Mouse (Mus musculus): Measurements from ENCODE around the gene Hrk. TPM values are rescaled to one million over a fixed set of nuclear protein-coding genes. Genes with fewer than 3 reads are reported as not detected.

Hrk gene
- total RNA-seq, 2 experiments from 2014 or later: 0.56 to 0.88 TPM

- DNase-seq (ENCODE audit: low spot score): no peak
- intact Hi-C loops (cut with DNase I): no loop called here
These were observed 41.4 kb downstream of the Hrk start for GRCm38 (mm10) chr5:118205852-118206251.

- no peak for DNase-seq (ENCODE audit: low spot score)
- intact Hi-C loops (cut with DNase I): no loop called here
These were observed 49.6 kb downstream of the Hrk start for GRCm38 (mm10) chr5:118214012-118214411.

GRCm38 (mm10) chr5:118214418-118215154 is 50.1 kb downstream of the Hrk start:
- intact Hi-C loops (cut with DNase I): no loop called here
- peak; percentile 47 for DNase-seq (ENCODE audit: low spot score)

- intact Hi-C loops (cut with DNase I): no loop called here
- DNase-seq (ENCODE audit: low spot score): peak; percentile 21
These were observed 53.0 kb downstream of the Hrk start for GRCm38 (mm10) chr5:118217410-118217809.

GRCm38 (mm10) chr5:118223142-118223757 is 58.8 kb downstream of the Hrk start:
- intact Hi-C loops (cut with DNase I): no loop called here
- no peak for DNase-seq (ENCODE audit: low spot score)

GRCm38 (mm10) chr5:118230071-118230611 is 65.7 kb downstream of the Hrk start:
- intact Hi-C loops (cut with DNase I): no loop called here
- no peak for DNase-seq (ENCODE audit: low spot score)

GRCm38 (mm10) chr5:118236891-118237290 is 72.4 kb downstream of the Hrk start:
- no peak for DNase-seq (ENCODE audit: low spot score)
- intact Hi-C loops (cut with DNase I): no loop called here

Other genes starting within 250 kb of the Hrk start
- 10 to 100 TPM; 38.2 to 44.9 TPM for gene Fbxo21, start 187.9 kb upstream of the Hrk start, total RNA-seq (2021)
- gene Tesc, start 136.9 kb upstream of the Hrk start, total RNA-seq (2021): 100 to 1,000 TPM; 192 to 217 TPM
- gene Fbxw8, start 9.2 kb upstream of the Hrk start, total RNA-seq (2021): 10 to 100 TPM; 40.3 to 43.6 TPM
- 1 to 10 TPM; 1.8 TPM for gene Rnft2, start 80.5 kb downstream of the Hrk start, total RNA-seq (2021)
- 1 to 10 TPM; 7.4 to 8.8 TPM for gene 2410131K14Rik, start 80.6 kb downstream of the Hrk start, total RNA-seq (2021)